Mouse (Mus musculus) B cell, adult (primary cell): ENCODE measurements around the gene Pigh. TPM values are rescaled to one million over a fixed set of nuclear protein-coding genes. Genes with fewer than 3 reads are reported as not detected.

ENCODE experiments used
- total RNA-seq: library from RNA; stranded (reverse); gene quantifications from 4 replicates; pipeline ENCODE4 v1.2.4, GENCODE M21; 2023; ENCODE audit not compliant: inconsistent age

Gene Pigh
- total RNA-seq, result 4.8 to 6.4 TPM (median 5.4 TPM) in 4 replicates

GRCm38 (mm10) chr12:79089182-79089812 lies at the start of gene Pigh:
TSS of gene Pigh (minus strand) at chr12:79089651.

GRCm38 (mm10) chr12:79130299-79131177 lies 41.1 kb upstream of the Pigh start, which contains the start of gene Arg2:
TSS of gene Arg2 (plus strand) at chr12:79130777.

Other genes starting within 250 kb of the Pigh start
- 95.1 to 103 TPM (median 102 TPM) in 4 replicates for gene Atp6v1d, start 228.0 kb downstream of the Pigh start, total RNA-seq
- gene Eif2s1, start 227.8 kb downstream of the Pigh start, total RNA-seq, result 52.3 to 81.5 TPM (median 57.7 TPM) in 4 replicates
- not detected in 4 replicates for gene Plek2, start 182.7 kb downstream of the Pigh start, total RNA-seq
- gene Tmem229b, start 82.0 kb downstream of the Pigh start, total RNA-seq, result 44.7 to 50.8 TPM (median 46.7 TPM) in 4 replicates
- gene Plekhh1, start 60.5 kb downstream of the Pigh start, total RNA-seq, result 0.51 to 0.81 TPM (median 0.59 TPM) in 4 replicates
- not detected in 4 replicates for gene Arg2, start 41.1 kb upstream of the Pigh start, total RNA-seq
- gene Vti1b, start 83.0 kb upstream of the Pigh start, total RNA-seq, result 74.4 to 82.2 TPM (median 75.1 TPM) in 4 replicates
- 15.4 to 18.1 TPM (median 16.3 TPM) in 4 replicates for gene Rdh11, start 102.6 kb upstream of the Pigh start, total RNA-seq
- gene Rdh12, start 119.3 kb upstream of the Pigh start, total RNA-seq, result 13.3 to 18.7 TPM (median 15.5 TPM) in 4 replicates
- 120 to 126 TPM (median 122 TPM) in 4 replicates for gene Zfyve26, start 206.7 kb upstream of the Pigh start, total RNA-seq
- 0.75 to 0.90 TPM (median 0.80 TPM) in 4 replicates for gene Rad51b, start 207.6 kb upstream of the Pigh start, total RNA-seq